Mouse (Mus musculus) megakaryocyte, embryonic 14.5 days (primary cell): ENCODE data around the gene Lrmda.

Experiments used
- FLI1 ChIP-seq: IDR thresholded peaks from 2 replicates; pipeline ENCODE4 v1.6.1; 2012; ENCODE audit warnings: low read length, inconsistent platforms, mixed read lengths
- GATA1 ChIP-seq: IDR thresholded peaks from 3 replicates; pipeline ENCODE4 v1.6.1; 2012; ENCODE audit warnings: mixed read lengths, low read length, inconsistent platforms, borderline replicate concordance

GRCm38 (mm10) chr14:22335101-22335820, 315.7 kb downstream of the Lrmda start:
- TF ChIP-seq FLI1 (no peak), GATA1 (no peak)
